Mouse (Mus musculus): ENCODE data around the gene Gp1bb. TPM values are rescaled to one million over a fixed set of nuclear protein-coding genes. Genes with fewer than 3 reads are reported as not detected.
A peak's percentile ranks its signal among the peaks of the same experiment; 100 is the strongest.

Gene Gp1bb
- polyA plus RNA-seq, 1 experiment from 2014 or later, result 13.1 TPM

- H3K9ac ChIP-seq, result peak overlapping the region; percentile 34
Measured at GRCm38 (mm10) chr16:18617370-18618065, 4.7 kb downstream of the Gp1bb start.

DNA sequence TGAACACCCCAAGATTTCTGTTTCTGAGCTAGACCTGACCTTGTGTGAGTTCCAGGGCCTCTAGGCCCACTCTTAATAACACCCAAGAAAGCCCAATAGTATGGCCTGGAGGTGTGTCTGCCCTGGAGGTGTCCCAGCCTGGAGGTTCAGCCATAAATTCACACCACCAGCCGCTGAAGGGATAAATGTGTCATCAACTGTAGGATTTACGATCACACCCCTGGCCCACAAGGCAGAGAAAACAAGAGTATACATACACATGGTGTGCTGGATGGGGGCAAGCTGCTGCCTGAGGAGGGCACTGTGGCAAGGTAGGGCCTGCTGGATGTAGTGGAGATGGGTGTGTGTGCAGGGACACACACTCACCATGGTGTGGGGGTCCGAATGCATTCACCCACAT lies 8.9 kb downstream of the Gp1bb start:
- Histone ChIP-seq H3K9me3 (no peaks in the 10 kb centered on the region), H3K4me2 (no peak overlapping the region), H3K27ac (no peak overlapping the region), H3K27me3 (replicated peaks) (peaks cover 13% of the 10 kb centered on the region), H3K9ac (no peak overlapping the region), H3K4me1 (peaks cover 6% of the 10 kb centered on the region), H3K36me3 (replicated peaks) (no peaks in the 10 kb centered on the region), H3K4me3 (no peak overlapping the region)
- no peak for ATAC-seq (replicated peaks)
- 90% methylated on average over 3 of the region's 3 CpGs for WGBS

More at GRCm38 (mm10) chr16:18617370-18618065, 4.7 kb downstream of the Gp1bb start:
- Histone ChIP-seq H3K4me2 (peak overlapping the region; percentile 63), H3K4me1 (peaks cover 25% of the 10 kb centered on the region), H3K4me3 (peak overlapping the region; percentile 28), H3K9me3 (no peaks in the 10 kb centered on the region), H3K36me3 (replicated peaks) (peaks cover 9% of the 10 kb centered on the region), H3K27ac (no peak overlapping the region), H3K27me3 (replicated peaks) (peaks cover 52% of the 10 kb centered on the region)
- WGBS, result 2% methylated on average over 27 of the region's 27 CpGs
- ATAC-seq (replicated peaks), result peak; percentile 46

DNA sequence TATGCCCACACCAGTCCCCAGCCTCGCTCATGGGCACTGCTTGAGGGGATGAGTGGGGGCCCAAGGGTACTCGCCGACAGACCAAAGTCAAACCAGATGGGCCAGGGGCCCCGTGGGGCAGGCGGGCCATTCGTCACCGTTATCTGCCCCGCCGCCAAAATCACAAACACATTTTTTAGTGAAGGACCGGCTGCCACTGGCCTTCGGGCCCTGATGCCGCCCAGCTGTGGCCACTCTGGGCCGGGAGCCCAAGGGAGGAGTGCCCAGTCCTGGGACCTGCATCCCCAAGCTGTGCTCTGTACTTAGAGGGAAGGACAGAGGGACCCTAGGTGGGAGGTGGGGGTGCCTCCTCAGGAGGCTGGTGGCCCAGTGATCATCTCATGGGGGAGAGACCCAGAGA lies 10.5 kb downstream of the Gp1bb start:
- no peak overlapping the region for H3K4me2 ChIP-seq
- 0 out of 2 replicates have a peak, but pooled peaks cover 8% of the 10 kb centered on the region for H3K27me3 ChIP-seq (replicated peaks)
- no peak overlapping the region for H3K4me3 ChIP-seq
- ATAC-seq (replicated peaks), result no peak
- H3K9ac ChIP-seq, result no peak overlapping the region
- no peaks in the 10 kb centered on the region for H3K9me3 ChIP-seq
- H3K4me1 ChIP-seq, result no peaks in the 10 kb centered on the region
- no peaks in the 10 kb centered on the region for H3K36me3 ChIP-seq (replicated peaks)
- WGBS, result 88% methylated on average over 13 of the region's 13 CpGs
- H3K27ac ChIP-seq, result no peak overlapping the region

DNA sequence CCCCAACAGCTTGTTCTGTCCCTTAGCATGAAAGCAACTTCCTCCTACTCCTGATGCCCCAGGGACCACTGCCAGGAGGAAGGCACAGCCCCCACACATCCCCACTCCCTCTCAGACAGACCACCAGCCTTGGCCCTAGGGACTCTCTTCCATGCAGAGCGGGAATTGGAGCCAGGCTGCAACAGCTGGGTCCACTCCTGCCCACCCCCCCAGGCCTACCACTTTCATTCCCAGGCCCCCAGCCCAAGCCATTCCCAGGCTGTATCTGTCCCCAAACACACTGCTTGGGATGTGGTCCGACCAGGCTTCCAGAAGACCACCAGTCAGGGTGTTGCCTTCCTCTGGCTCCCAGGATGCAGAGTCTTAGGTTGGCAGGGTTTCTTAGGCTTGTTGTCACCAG lies 13.1 kb downstream of the Gp1bb start:
- WGBS, result 74% methylated on average over 2 of the region's 2 CpGs
- Histone ChIP-seq H3K27ac (no peak overlapping the region), H3K4me3 (no peak overlapping the region), H3K9ac (no peak overlapping the region), H3K4me1 (no peaks in the 10 kb centered on the region), H3K9me3 (no peaks in the 10 kb centered on the region), H3K36me3 (replicated peaks) (no peaks in the 10 kb centered on the region), H3K27me3 (replicated peaks) (0 out of 2 replicates have a peak, but pooled peaks cover 6% of the 10 kb centered on the region), H3K4me2 (no peak overlapping the region)
- ATAC-seq (replicated peaks), result no peak

DNA sequence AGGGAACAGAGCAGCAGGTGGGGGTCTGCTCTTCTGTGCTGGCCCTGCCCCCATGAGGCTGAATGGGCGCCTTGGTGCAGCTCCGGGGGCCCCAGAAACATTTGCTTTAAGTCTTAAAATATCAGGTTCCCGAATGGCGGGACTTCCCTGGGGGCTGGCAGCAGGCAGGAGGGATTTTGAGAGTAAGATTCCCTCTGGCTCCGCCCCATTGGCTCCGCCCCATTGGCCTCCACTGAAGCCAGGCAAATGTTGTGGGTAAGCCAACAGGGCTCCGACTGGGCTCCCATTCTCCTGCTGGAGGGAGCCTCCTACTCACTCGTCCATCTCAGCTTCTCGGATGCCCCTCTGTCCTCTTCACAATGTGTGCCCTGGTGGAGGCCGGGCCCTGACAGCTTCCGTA lies 14.0 kb downstream of the Gp1bb start:
- no peak overlapping the region for H3K4me3 ChIP-seq
- H3K9me3 ChIP-seq, result no peaks in the 10 kb centered on the region
- H3K36me3 ChIP-seq (replicated peaks), result no peaks in the 10 kb centered on the region
- no peak for ATAC-seq (replicated peaks)
- no peaks in the 10 kb centered on the region for H3K4me1 ChIP-seq
- WGBS, result 6% methylated on average over 11 of the region's 11 CpGs
- H3K27ac ChIP-seq, result no peak overlapping the region
- H3K27me3 ChIP-seq (replicated peaks), result 0 out of 2 replicates have a peak, but pooled peaks cover 6% of the 10 kb centered on the region
- H3K4me2 ChIP-seq, result 0 out of 2 replicates have a peak overlapping the region, but pooled peaks have one; percentile 14
- H3K9ac ChIP-seq, result no peak overlapping the region

DNA sequence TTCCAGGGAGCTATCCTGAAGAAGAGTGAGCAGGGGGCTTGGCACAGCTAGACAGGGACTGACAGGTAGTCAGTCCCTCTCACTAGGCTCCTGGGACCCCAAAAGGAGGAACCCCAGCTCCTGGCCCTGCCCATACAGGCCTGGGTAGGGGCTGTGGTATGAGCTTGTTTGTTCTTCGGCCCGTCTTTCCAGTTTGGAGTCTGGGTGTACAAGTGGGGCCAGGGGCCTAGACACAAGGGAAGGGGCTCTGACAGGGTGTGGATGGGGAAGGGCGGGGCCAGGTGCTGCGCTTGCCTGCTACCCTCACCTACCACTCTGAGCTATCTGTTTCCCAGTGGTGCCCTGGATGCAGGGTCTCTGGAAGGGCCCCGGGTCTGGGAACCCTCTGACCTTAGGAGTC lies 16.5 kb downstream of the Gp1bb start:
- H3K27ac ChIP-seq, result no peak overlapping the region
- H3K9ac ChIP-seq, result no peak overlapping the region
- H3K27me3 ChIP-seq (replicated peaks), result 0 out of 2 replicates have a peak, but pooled peaks cover 6% of the 10 kb centered on the region
- no peaks in the 10 kb centered on the region for H3K36me3 ChIP-seq (replicated peaks)
- no peaks in the 10 kb centered on the region for H3K4me1 ChIP-seq
- H3K4me2 ChIP-seq, result no peak overlapping the region
- no peaks in the 10 kb centered on the region for H3K9me3 ChIP-seq
- ATAC-seq (replicated peaks), result no peak
- H3K4me3 ChIP-seq, result no peak overlapping the region
- 84% methylated on average over 5 of the region's 5 CpGs for WGBS

GRCm38 (mm10) chr16:18604267-18604701 lies 17.9 kb downstream of the Gp1bb start:
- H3K36me3 ChIP-seq (replicated peaks), result no peaks in the 10 kb centered on the region
- H3K4me3 ChIP-seq, result no peak overlapping the region
- 58% methylated on average over 8 of the region's 8 CpGs for WGBS
- 0 out of 2 replicates have a peak, but pooled peaks cover 3% of the 10 kb centered on the region for H3K27me3 ChIP-seq (replicated peaks)
- H3K27ac ChIP-seq, result no peak overlapping the region
- no peak for ATAC-seq (replicated peaks)
- H3K9me3 ChIP-seq, result no peaks in the 10 kb centered on the region
- H3K4me1 ChIP-seq, result no peaks in the 10 kb centered on the region
- no peak overlapping the region for H3K9ac ChIP-seq
- H3K4me2 ChIP-seq, result no peak overlapping the region

GRCm38 (mm10) chr16:18601447-18601846 lies 20.8 kb downstream of the Gp1bb start:
- ATAC-seq (replicated peaks), result no peak
- Histone ChIP-seq H3K27ac (no peak overlapping the region), H3K4me3 (no peak overlapping the region), H3K4me1 (no peaks in the 10 kb centered on the region), H3K36me3 (replicated peaks) (no peaks in the 10 kb centered on the region), H3K27me3 (replicated peaks) (no peaks in the 10 kb centered on the region), H3K9me3 (no peaks in the 10 kb centered on the region), H3K4me2 (no peak overlapping the region), H3K9ac (no peak overlapping the region)
- 63% methylated on average over 7 of the region's 7 CpGs for WGBS

GRCm38 (mm10) chr16:18598006-18598405 lies 24.2 kb downstream of the Gp1bb start:
- Histone ChIP-seq H3K4me3 (no peak overlapping the region), H3K36me3 (replicated peaks) (no peaks in the 10 kb centered on the region), H3K9ac (no peak overlapping the region), H3K27me3 (replicated peaks) (peaks cover 12% of the 10 kb centered on the region), H3K9me3 (no peaks in the 10 kb centered on the region), H3K4me2 (no peak overlapping the region), H3K27ac (no peak overlapping the region), H3K4me1 (no peaks in the 10 kb centered on the region)
- no peak for ATAC-seq (replicated peaks)
- 91% methylated on average over 3 of the region's 3 CpGs for WGBS

DNA sequence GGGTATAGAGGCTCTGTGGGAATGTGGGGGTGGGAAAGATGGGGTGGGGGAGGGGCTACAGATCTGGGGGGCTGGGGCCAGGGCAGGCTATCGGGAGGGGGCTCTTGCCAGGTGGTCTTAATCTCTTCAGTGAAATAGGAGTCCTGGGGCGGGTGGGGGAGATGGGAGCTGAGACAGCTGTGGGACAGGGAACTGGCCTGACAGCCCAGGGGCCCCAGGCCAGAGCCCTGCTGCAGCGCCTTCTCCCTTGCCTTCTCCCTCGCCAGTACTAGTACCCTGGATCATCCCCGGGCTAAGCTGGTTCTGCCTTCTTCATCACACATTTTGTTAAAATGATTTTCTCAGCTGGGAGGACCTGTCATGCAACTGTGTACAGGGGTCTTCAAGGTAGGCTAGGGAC lies 25.9 kb downstream of the Gp1bb start:
- H3K9ac ChIP-seq, result no peak overlapping the region
- H3K4me1 ChIP-seq, result peaks cover 7% of the 10 kb centered on the region
- H3K9me3 ChIP-seq, result no peaks in the 10 kb centered on the region
- H3K27ac ChIP-seq, result no peak overlapping the region
- no peak overlapping the region for H3K4me3 ChIP-seq
- no peaks in the 10 kb centered on the region for H3K36me3 ChIP-seq (replicated peaks)
- no peak overlapping the region for H3K4me2 ChIP-seq
- H3K27me3 ChIP-seq (replicated peaks), result peaks cover 26% of the 10 kb centered on the region
- WGBS, result 44% methylated on average over 5 of the region's 5 CpGs
- ATAC-seq (replicated peaks), result no peak

DNA sequence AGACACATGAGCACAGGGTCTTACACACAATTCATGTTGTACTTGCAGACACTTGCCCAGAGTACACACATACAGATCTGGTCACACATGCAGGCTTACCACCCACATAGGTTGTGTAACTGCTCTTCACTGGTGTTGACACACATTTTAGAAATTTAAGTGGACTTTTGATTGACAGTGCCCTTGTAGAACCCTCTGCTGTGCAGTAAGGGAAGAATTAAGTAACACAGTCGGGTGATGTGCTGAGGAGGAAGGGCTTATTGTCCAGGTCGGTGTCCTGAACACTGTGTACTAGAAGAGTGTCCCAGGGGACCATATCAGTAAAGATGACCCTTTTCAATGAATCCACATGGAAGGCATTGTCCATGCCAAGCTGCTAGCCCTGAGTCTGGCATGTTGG lies 28.3 kb downstream of the Gp1bb start:
- no peak for ATAC-seq (replicated peaks)
- WGBS, result 69% methylated on average over 2 of the region's 2 CpGs
- peaks cover 16% of the 10 kb centered on the region for H3K4me1 ChIP-seq
- no peak overlapping the region for H3K4me2 ChIP-seq
- no peaks in the 10 kb centered on the region for H3K9me3 ChIP-seq
- H3K4me3 ChIP-seq, result no peak overlapping the region
- H3K36me3 ChIP-seq (replicated peaks), result no peaks in the 10 kb centered on the region
- no peak overlapping the region for H3K27ac ChIP-seq
- H3K27me3 ChIP-seq (replicated peaks), result peaks cover 49% of the 10 kb centered on the region
- no peak overlapping the region for H3K9ac ChIP-seq

- Histone ChIP-seq H3K9me3 (no peaks in the 10 kb centered on the region), H3K4me2 (peak overlapping the region; percentile 30), H3K36me3 (replicated peaks) (no peaks in the 10 kb centered on the region), H3K4me1 (peaks cover 33% of the 10 kb centered on the region), H3K9ac (no peak overlapping the region), H3K27me3 (replicated peaks) (peaks cover 74% of the 10 kb centered on the region), H3K4me3 (peak overlapping the region; percentile 18; the same call in 1 of the 2 replicates), H3K27ac (no peak overlapping the region)
- 3% methylated on average over 59 of the region's 59 CpGs for WGBS
- ATAC-seq (replicated peaks), result peak; percentile 18; the same call in 1 of the 2 replicates
Measured at GRCm38 (mm10) chr16:18591047-18592018, 30.9 kb downstream of the Gp1bb start.
